Mouse (Mus musculus): ENCODE results near the gene Endou. TPM values are rescaled to one million over a fixed set of nuclear protein-coding genes. Genes with fewer than 3 reads are reported as not detected.

Gene Endou
- polyA plus RNA-seq, 1 experiment = not detected

DNA sequence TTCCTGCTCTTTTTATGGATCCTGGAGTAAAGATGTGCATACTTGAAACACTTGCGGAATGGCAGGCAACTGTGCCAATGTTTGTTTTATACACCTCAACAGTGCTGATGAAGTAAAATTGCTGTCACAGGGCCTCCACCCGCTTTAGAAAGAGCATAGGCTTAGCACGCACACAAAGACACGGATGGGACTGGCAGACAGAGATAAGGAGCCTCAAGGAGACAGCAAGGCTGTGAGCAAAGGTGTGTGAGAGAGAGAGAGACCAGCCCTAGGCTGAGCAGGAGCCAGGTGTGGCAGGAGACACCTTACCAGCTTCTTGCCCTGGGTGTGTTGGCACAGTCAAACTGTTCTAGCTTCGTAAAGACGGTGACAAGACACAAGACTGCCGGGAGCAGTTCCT, 7.8 kb upstream of the Endou start:
- no peak overlapping the region for H3K4me3 ChIP-seq (ENCODE audit: insufficient read depth, low read length)
- H3K4me1 ChIP-seq (ENCODE audit: control insufficient read depth, insufficient read depth, low read length) = no peaks in the 10 kb centered on the region

DNA sequence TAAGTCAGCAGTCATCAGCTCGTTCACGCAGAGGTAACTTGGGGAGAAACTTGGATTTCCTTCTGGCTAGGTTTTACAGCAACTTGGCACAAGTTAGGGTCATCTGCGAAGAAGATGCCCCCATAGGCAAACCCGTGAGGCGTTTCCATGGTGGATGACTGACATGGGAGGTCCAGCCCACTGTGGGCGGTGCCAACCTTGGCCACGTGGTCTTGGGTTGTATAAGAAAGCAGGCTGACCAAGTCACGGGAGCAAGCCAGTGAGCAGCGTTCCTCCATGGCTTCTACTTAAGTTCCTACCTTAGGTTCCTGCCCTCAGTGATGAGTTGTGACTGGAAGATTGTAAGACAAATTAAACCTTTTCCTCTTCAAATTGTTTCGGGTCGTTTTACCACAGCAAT, 849 bp upstream of the Endou start:
- TF ChIP-seq POLR2A (IDR thresholded peaks at IDR 0.05; ENCODE audit: borderline replicate concordance, low read depth, low read length) (no peak), CTCF (IDR thresholded peaks at IDR 0.05; ENCODE audit: low read depth, low read length) (no peak)
- Histone ChIP-seq H3K4me3 (ENCODE audit: insufficient read depth, low read length) (no peak overlapping the region), H3K27ac (ENCODE audit: insufficient read depth, low read depth, low read length) (no peak overlapping the region), H3K4me1 (ENCODE audit: control insufficient read depth, insufficient read depth, low read length) (peaks cover 4% of the 10 kb centered on the region)

More for the DNA sequence above, 7.8 kb upstream of the Endou start:
- H3K27ac ChIP-seq (ENCODE audit: insufficient read depth, low read depth, low read length) = no peak overlapping the region
- TF ChIP-seq CTCF (IDR thresholded peaks at IDR 0.05; ENCODE audit: low read depth, low read length) (no peak), POLR2A (IDR thresholded peaks at IDR 0.05; ENCODE audit: borderline replicate concordance, low read depth, low read length) (no peak)

DNA sequence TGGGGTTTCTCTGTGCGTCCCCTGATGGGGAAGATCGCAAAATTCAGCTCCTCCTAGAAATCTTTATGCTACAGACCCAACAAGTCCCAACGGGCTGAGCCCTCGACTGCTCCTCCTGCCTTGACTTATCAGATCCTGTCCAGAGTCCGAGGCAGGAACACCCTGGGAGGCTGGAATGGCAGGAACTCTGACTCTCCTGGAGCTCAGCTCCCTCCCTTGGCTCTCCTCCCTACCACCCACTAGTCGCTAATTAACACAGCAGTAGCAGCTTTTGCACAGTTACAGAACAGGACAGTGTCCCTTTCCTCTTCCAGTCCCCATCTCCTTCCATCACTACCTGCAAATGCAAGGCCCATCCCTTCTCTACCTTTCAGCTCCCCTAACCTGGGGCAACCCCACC, 774 bp downstream of the Endou start:
- H3K4me3 ChIP-seq (ENCODE audit: insufficient read depth, low read length) = no peak overlapping the region
- no peak for TF ChIP-seq POLR2A (IDR thresholded peaks at IDR 0.05; ENCODE audit: borderline replicate concordance, low read depth, low read length)
- TF ChIP-seq CTCF (IDR thresholded peaks at IDR 0.05; ENCODE audit: low read depth, low read length) = no peak
- no peak overlapping the region for H3K27ac ChIP-seq (ENCODE audit: insufficient read depth, low read depth, low read length)
- H3K4me1 ChIP-seq (ENCODE audit: control insufficient read depth, insufficient read depth, low read length) = peaks cover 8% of the 10 kb centered on the region

DNA sequence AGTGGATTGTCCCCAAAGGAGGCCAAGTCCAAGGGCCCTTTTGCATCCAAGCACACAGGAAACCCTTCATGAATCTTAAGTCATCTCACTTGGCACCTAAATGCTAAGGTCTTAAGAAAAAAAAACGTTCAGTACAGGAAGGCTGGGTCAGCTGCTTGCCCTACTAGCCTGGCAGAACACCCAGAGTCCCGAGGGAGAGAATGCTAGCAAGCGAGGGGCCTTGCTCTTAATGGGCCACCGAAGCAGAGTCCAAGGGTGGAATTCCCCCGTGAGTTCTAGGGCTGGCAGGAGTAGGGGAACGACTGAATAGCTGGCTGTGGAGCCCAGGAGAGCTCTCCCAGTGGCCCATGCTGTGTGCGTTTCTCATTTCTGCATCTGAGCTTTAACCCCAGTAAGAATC, 2.3 kb downstream of the Endou start:
- no peak overlapping the region for H3K27ac ChIP-seq (ENCODE audit: insufficient read depth, low read depth, low read length)
- H3K4me3 ChIP-seq (ENCODE audit: insufficient read depth, low read length) = no peak overlapping the region
- no peak for TF ChIP-seq POLR2A (IDR thresholded peaks at IDR 0.05; ENCODE audit: borderline replicate concordance, low read depth, low read length)
- no peak for TF ChIP-seq CTCF (IDR thresholded peaks at IDR 0.05; ENCODE audit: low read depth, low read length)
- H3K4me1 ChIP-seq (ENCODE audit: control insufficient read depth, insufficient read depth, low read length) = peaks cover 8% of the 10 kb centered on the region

DNA sequence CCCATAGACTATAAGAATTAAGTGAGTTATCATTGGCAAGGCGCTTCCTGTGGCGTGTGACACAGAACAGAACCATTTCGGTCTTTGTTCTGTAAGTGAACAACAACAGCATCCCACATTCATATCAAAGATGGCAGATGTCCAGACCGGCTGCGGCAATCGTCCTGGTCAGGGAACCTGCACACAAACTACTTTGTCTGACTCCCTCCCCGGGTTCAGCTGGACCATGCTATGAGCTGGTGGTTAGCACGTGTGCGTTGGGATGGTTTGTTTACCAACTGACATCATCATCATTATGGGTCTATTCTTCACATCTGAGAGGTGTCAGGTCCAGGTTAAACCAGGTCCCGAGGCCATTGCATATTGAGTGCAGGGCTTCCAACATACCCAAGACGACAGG, 2.7 kb downstream of the Endou start:
- H3K27ac ChIP-seq (ENCODE audit: insufficient read depth, low read depth, low read length) = no peak overlapping the region
- H3K4me3 ChIP-seq (ENCODE audit: insufficient read depth, low read length) = no peak overlapping the region
- no peak for TF ChIP-seq CTCF (IDR thresholded peaks at IDR 0.05; ENCODE audit: low read depth, low read length)
- TF ChIP-seq POLR2A (IDR thresholded peaks at IDR 0.05; ENCODE audit: borderline replicate concordance, low read depth, low read length) = no peak
- H3K4me1 ChIP-seq (ENCODE audit: control insufficient read depth, insufficient read depth, low read length) = peaks cover 8% of the 10 kb centered on the region

DNA sequence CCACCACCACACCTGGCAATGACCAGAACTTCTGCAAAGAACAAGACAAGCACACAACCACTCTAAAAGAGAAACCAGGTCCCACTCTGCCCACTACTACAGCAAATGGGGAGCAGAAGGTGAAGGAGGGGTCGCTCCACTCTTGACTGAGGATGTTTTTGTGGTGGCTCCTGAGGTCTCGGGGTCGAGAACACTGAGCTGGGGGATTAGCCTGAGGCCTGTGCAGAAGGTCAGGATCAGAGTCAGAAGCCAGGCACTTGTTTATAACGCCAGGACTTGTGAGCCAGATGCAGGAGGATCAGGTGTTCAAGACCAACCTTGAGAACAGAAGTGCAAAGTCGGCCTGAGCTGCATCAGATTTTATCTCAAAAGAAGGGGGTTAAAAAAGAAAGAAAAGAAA, 3.6 kb downstream of the Endou start:
- Histone ChIP-seq H3K4me3 (ENCODE audit: insufficient read depth, low read length) (0 out of 2 replicates have a peak overlapping the region, but pooled peaks have one; percentile 3), H3K27ac (ENCODE audit: insufficient read depth, low read depth, low read length) (0 out of 2 replicates have a peak overlapping the region, but pooled peaks have one; percentile 11), H3K4me1 (ENCODE audit: control insufficient read depth, insufficient read depth, low read length) (peaks cover 8% of the 10 kb centered on the region)
- no peak for TF ChIP-seq POLR2A (IDR thresholded peaks at IDR 0.05; ENCODE audit: borderline replicate concordance, low read depth, low read length)
- TF ChIP-seq CTCF (IDR thresholded peaks at IDR 0.05; ENCODE audit: low read depth, low read length) = no peak

DNA sequence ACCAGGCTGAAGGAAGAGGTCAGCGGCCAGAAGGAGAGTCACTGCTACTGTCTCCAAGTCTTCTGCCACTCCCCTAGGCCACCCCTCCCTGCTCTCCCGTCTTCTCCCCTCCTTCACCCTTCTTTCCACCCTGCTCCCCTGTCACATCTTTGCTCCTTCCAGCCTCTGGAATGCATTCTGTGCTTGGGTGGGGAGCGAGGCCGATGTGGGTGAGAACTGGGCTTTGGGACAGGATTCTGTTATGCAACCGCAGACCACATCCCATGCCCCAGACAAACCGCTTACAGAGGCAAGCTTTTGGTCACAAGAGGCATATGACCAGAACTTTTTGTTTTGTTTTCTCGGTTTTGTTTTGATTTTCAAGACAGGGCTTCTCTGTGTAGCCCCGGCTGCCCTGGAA, 4.1 kb downstream of the Endou start:
- Histone ChIP-seq H3K27ac (ENCODE audit: insufficient read depth, low read depth, low read length) (0 out of 2 replicates have a peak overlapping the region, but pooled peaks have one; percentile 11), H3K4me3 (ENCODE audit: insufficient read depth, low read length) (0 out of 2 replicates have a peak overlapping the region, but pooled peaks have one; percentile 3), H3K4me1 (ENCODE audit: control insufficient read depth, insufficient read depth, low read length) (peaks cover 8% of the 10 kb centered on the region)
- TF ChIP-seq CTCF (IDR thresholded peaks at IDR 0.05; ENCODE audit: low read depth, low read length) (no peak), POLR2A (IDR thresholded peaks at IDR 0.05; ENCODE audit: borderline replicate concordance, low read depth, low read length) (no peak)

DNA sequence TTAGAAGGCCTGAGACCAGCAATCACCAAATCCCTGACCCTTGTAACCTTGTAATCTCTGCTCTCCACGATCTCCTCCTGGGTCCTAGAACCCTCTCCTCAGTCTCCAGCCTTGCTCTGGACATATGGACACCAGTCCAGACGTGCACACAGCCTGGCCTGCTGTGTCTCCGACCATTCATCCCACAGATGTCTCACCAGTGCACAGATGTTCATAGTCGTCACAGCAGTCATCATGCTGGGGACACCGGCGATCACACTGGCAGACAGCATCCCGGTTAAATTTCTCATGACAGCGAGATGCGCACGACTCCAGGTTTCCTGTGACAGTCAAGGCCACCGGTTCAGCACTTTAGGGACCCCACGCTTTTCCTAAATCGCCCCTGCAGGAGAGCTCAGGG, 4.8 kb downstream of the Endou start:
- Histone ChIP-seq H3K27ac (ENCODE audit: insufficient read depth, low read depth, low read length) (no peak overlapping the region), H3K4me3 (ENCODE audit: insufficient read depth, low read length) (no peak overlapping the region), H3K4me1 (ENCODE audit: control insufficient read depth, insufficient read depth, low read length) (peaks cover 8% of the 10 kb centered on the region)
- TF ChIP-seq CTCF (IDR thresholded peaks at IDR 0.05; ENCODE audit: low read depth, low read length) (no peak), POLR2A (IDR thresholded peaks at IDR 0.05; ENCODE audit: borderline replicate concordance, low read depth, low read length) (no peak)

DNA sequence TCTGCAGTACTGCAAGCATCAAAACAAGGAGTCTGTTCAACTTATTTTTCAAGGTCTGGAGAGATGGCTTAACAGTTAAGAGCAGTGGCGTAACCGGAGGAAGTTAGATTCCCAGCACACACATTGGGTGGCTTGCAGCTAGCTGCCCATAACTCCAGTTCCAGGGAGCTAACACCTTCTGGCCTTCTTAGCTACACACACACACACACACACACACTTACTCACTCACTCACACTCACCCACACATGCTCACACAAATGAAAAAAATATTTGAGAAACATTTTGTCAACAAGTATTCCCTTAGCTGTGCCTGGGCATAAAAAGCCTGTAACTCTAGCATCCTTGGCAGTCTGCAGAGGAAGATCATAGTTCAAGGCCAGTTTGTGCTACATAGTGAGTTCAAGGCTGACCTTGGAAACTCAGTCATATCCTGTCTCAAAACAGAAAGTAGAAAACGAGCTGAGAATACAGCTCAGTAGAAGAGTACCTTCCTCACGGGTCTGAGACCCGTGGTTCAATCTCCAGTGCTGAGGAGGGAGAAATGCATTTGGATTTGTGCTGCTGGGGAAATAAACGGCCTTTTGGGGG, 5.8 kb downstream of the Endou start:
- no peak for TF ChIP-seq POLR2A (IDR thresholded peaks at IDR 0.05; ENCODE audit: borderline replicate concordance, low read depth, low read length)
- no peak overlapping the region for H3K27ac ChIP-seq (ENCODE audit: insufficient read depth, low read depth, low read length)
- H3K4me1 ChIP-seq (ENCODE audit: control insufficient read depth, insufficient read depth, low read length) = peaks cover 8% of the 10 kb centered on the region
- no peak overlapping the region for H3K4me3 ChIP-seq (ENCODE audit: insufficient read depth, low read length)

DNA sequence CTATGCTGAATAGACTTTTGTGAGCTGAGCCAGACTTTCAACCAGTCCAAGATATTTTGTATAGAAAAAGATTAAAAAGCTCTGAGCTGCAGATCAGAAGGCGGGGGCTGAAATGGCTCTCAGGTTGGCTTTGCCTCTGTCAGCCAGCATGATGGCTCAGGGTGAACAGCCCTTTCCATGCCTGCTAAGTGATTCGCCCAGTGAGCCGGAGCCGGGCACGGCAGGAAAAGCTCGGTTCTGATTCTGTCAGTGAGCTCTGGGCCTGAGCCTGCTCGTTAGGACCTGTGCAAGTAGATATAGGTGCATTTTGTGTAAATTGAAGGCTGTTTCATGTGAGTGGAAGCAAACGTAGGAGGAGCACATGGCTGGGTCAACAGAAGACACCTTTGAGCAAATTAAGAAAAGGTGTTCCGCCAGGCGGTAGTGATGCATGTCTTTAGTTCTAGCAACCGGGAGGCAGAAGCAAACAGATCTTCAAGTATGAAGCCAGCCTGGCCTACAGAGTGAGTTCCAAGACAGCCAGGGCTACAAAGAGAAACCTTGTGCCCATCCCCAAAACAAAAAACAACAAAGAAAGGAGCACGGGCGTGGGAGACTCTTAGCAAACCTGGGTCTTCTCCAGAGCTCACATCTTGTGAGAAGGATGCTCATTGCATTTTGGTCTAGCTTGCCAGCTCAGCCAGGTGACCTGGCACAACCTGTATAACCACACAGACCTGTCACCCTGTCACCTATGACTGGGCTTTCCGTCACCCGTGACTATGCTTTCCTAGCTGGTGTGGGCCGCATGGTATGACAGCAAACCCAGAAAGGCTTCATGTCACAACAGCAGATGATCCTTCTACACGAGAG, 6.6 kb downstream of the Endou start:
- Histone ChIP-seq H3K27ac (ENCODE audit: insufficient read depth, low read depth, low read length) (no peak overlapping the region), H3K4me3 (ENCODE audit: insufficient read depth, low read length) (no peak overlapping the region), H3K4me1 (ENCODE audit: control insufficient read depth, insufficient read depth, low read length) (peaks cover 8% of the 10 kb centered on the region)
- TF ChIP-seq POLR2A (IDR thresholded peaks at IDR 0.05; ENCODE audit: borderline replicate concordance, low read depth, low read length) (no peak), CTCF (IDR thresholded peaks at IDR 0.05; ENCODE audit: low read depth, low read length) (no peak)

Data from bone marrow macrophage, adult 2 months (primary cell).